Mouse (Mus musculus): ENCODE results near the gene Rpgr.
A peak's percentile ranks its signal among the peaks of the same experiment; 100 is the strongest.

Gene Rpgr

DNA sequence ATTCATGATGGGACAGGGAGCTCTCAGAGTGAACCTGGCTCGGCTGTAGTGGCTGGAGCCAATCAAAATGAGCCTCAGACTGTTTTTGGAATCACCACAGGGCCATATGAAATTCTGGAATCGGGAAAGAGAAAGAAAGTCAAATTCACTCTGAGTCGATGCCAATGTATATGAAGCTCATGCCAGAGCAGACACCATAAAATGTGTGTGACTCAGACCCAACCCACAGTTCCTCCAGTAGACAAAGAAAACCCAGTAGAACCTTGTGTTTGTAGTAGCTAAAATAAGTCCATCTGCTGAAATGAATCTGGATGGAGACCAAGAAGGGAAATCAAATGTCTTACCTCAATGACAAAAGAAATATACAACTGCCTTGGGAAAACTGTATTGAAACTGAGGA, 142.8 kb downstream of the Rpgr start:
- peak; percentile 11 for DNase-seq (ENCODE audit: low read depth, low spot score)

- no peak for DNase-seq (ENCODE audit: low read depth, low spot score)
These were observed 145.2 kb downstream of the Rpgr start for GRCm38 (mm10) chrX:10071529-10071928.

DNA sequence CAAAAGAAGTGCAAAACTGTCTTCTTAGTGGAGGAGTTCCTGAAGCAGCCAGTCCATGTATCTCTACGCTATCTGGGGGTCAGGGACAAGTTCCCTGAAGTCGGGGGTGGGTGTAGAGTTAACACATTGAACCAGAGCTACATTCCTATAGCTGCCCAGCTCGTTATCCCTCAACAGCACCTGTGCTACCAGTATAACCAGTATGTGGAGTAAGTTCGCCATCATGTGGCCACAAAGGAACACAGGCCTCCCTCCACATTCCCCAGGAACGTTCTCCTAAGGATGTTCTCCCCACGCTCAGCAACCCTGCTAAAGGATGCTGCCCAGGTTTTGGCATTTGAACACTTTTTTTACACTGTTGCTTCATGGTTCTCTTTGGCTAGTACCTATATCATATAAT, 146.0 kb downstream of the Rpgr start:
- DNase-seq (ENCODE audit: low read depth, low spot score): no peak

GRCm38 (mm10) chrX:10069405-10069804, 147.3 kb downstream of the Rpgr start:
- DNase-seq (ENCODE audit: low read depth, low spot score): no peak

DNA sequence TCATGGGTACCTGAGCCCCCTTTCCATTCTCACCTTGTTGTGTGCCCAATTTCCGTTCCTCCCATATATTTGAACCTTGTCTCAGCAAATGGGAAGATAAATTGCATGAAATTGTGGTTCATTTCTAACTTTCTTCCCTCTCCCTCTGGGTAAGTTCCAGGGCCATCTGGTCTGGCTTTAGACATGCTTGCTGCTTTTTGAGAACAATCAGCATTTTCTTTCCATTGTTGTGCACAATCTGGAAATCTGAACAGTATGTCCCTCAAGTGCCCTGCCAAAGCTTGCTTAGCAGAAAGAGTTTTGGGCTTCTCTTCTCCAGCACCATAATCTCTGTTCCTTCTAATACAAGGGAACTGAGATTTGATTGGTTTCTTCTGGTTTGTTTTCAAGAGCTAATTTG, 152.9 kb downstream of the Rpgr start:
- peak; percentile 15 for DNase-seq (ENCODE audit: low read depth, low spot score)

DNA sequence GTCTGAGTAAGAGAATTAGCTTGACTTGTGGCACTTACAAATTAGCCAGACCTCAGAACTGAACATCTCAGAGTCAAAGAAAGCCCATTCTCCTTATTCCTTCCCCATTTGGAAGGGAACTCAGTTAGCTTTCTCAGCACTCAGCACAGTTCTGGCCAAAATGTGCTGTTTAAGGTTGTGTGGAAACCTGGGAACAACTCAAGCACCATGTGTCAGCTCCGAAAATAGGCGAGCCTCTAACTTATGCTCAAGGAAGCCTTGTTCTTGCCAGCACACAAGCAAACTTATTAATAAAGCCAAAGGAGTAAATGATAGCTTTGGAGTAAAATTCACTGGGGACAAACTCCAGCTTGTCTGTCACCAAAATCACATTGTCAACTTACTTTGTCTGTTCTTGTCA, 153.4 kb downstream of the Rpgr start:
- no peak for DNase-seq (ENCODE audit: low read depth, low spot score)

DNA sequence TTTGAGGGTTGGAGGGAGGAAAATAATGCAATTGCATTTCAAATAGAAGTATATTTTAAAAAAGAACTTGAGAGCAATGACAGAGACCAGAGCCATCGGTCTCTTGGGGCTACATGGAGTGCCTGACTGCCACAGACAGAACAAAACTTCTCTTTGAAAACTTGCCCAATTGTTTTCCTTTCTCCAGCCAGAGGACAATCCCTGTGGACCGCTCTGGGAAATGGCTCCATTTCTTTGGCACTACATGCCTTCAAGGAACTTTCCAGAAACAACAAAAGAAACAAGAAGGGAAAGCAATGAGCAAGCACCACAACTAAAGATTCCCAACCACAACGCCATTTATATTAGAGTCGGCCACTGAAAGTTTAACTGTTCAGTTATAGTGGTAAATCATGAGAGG, 154.5 kb downstream of the Rpgr start:
- no peak for DNase-seq (ENCODE audit: low read depth, low spot score)

GRCm38 (mm10) chrX:10034666-10035065, 182.1 kb downstream of the Rpgr start:
- DNase-seq (ENCODE audit: low read depth, low spot score): no peak

Measured in telencephalon, adult 2 months (tissue).